Mouse (Mus musculus): ENCODE measurements around the gene Mmp2. TPM values are rescaled to one million over a fixed set of nuclear protein-coding genes. Genes with fewer than 3 reads are reported as not detected.

The Mmp2 gene
- polyA plus RNA-seq, 1 experiment from 2014 or later = 16.9 TPM

DNA sequence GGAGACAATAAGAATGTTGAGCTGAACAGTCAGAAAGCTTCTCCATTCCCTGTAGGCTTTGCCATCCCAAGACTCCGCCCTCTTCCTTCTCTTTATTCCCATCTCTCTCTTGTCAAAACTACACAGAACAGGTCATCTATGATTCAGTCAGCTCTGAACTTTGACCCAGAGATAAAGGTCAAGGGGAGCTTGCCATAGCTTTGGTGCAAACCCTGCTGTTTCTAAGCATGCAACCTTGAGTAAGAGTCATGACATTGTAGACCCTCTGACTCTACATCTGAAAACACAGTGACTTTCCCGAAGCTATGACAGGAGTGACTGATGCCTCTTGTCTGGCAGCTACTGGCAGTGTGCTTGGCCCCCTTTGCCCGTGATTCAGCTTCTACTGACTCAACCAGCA, 24.5 kb upstream of the Mmp2 start:
- no peak overlapping the region for H3K4me3 ChIP-seq (ENCODE audit: low read depth, low read length)
- 81% methylated on average over 3 of the region's 3 CpGs for WGBS

DNA sequence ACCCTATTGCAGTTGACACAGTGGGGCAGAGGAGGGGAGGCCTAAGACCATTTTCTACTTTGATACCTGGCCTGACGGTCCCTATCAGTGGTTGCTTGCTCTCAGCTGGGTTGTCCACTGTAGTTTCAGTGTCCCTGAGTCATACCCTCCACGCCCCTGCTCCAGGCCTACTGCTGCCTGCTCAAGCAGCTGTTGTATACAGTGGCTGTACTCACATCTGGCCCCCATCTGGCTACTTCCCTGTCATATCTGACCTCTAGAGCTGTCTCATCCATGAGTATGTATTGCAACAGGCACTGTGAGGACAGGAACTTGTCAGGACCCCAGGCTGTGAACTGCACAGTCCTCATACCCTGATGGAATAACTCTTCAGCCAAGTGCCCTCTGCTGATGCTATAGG, 14.3 kb upstream of the Mmp2 start:
- no peak overlapping the region for H3K4me2 ChIP-seq (ENCODE audit: low read depth, low read length)
- no peak overlapping the region for H3K9ac ChIP-seq (replicated peaks; ENCODE audit: low read depth, low read length)
- WGBS = 82% methylated on average over 2 of the region's 2 CpGs
- no peaks in the 10 kb centered on the region for H3K4me1 ChIP-seq (ENCODE audit: control insufficient read depth, insufficient read depth, low read length)
- no peaks in the 10 kb centered on the region for H3K9me3 ChIP-seq (ENCODE audit: control insufficient read depth, low read length)
- no peak overlapping the region for H3K27ac ChIP-seq (ENCODE audit: low read depth, low read length)
- no peak for ATAC-seq (ENCODE audit: low read depth)
- no peak overlapping the region for H3K4me3 ChIP-seq (ENCODE audit: low read depth, low read length)
- H3K36me3 ChIP-seq (ENCODE audit: control insufficient read depth, insufficient read depth, low read length) = no peaks in the 10 kb centered on the region
- H3K27me3 ChIP-seq (ENCODE audit: control insufficient read depth, insufficient read depth, low read length) = no peaks in the 10 kb centered on the region

More for the DNA sequence above, 24.5 kb upstream of the Mmp2 start:
- Histone ChIP-seq H3K9ac (replicated peaks; ENCODE audit: low read depth, low read length) (no peak overlapping the region), H3K9me3 (ENCODE audit: control insufficient read depth, low read length) (no peaks in the 10 kb centered on the region), H3K36me3 (ENCODE audit: control insufficient read depth, insufficient read depth, low read length) (no peaks in the 10 kb centered on the region), H3K4me1 (ENCODE audit: control insufficient read depth, insufficient read depth, low read length) (no peaks in the 10 kb centered on the region), H3K27me3 (ENCODE audit: control insufficient read depth, insufficient read depth, low read length) (no peaks in the 10 kb centered on the region), H3K27ac (ENCODE audit: low read depth, low read length) (no peak overlapping the region), H3K4me2 (ENCODE audit: low read depth, low read length) (no peak overlapping the region)
- no peak for ATAC-seq (ENCODE audit: low read depth)

GRCm38 (mm10) chr8:92815661-92816060, 11.4 kb upstream of the Mmp2 start:
- no peak overlapping the region for H3K4me2 ChIP-seq (ENCODE audit: low read depth, low read length)
- no peaks in the 10 kb centered on the region for H3K27me3 ChIP-seq (ENCODE audit: control insufficient read depth, insufficient read depth, low read length)
- no peaks in the 10 kb centered on the region for H3K4me1 ChIP-seq (ENCODE audit: control insufficient read depth, insufficient read depth, low read length)
- H3K27ac ChIP-seq (ENCODE audit: low read depth, low read length) = no peak overlapping the region
- ATAC-seq (ENCODE audit: low read depth) = no peak; the same call in 1 of the 2 replicates
- H3K9ac ChIP-seq (replicated peaks; ENCODE audit: low read depth, low read length) = no peak overlapping the region
- H3K36me3 ChIP-seq (ENCODE audit: control insufficient read depth, insufficient read depth, low read length) = no peaks in the 10 kb centered on the region
- H3K9me3 ChIP-seq (ENCODE audit: control insufficient read depth, low read length) = no peaks in the 10 kb centered on the region
- no peak overlapping the region for H3K4me3 ChIP-seq (ENCODE audit: low read depth, low read length)
- 57% methylated on average over 5 of the region's 5 CpGs for WGBS

GRCm38 (mm10) chr8:92817928-92818818, 8.9 kb upstream of the Mmp2 start:
- 22% methylated on average over 6 of the region's 6 CpGs for WGBS
- H3K4me1 ChIP-seq (ENCODE audit: control insufficient read depth, insufficient read depth, low read length) = no peaks in the 10 kb centered on the region

DNA sequence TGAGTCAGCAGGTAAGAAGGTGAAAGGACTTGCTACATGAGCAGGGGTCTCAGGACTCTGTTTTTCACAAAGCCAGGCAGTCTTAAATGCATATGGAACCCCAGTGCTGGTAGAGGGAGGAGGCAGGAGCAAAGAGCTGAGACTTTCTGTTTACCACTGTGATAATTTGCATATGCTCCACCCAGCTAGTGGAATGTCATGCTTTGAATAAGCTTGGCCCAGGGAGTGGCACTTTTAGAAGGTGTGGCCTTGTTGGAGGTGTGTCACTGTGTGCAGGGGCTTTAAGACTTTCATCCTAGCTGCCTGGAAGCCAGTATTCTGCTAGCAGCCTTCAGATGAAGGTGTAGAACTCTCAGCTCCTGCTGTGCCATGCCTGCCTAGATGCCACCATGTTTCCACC, 5.9 kb upstream of the Mmp2 start:
- Histone ChIP-seq H3K9me3 (ENCODE audit: control insufficient read depth, low read length) (no peaks in the 10 kb centered on the region), H3K4me2 (ENCODE audit: low read depth, low read length) (no peak overlapping the region), H3K27me3 (ENCODE audit: control insufficient read depth, insufficient read depth, low read length) (no peaks in the 10 kb centered on the region), H3K36me3 (ENCODE audit: control insufficient read depth, insufficient read depth, low read length) (no peaks in the 10 kb centered on the region), H3K4me3 (ENCODE audit: low read depth, low read length) (no peak overlapping the region), H3K4me1 (ENCODE audit: control insufficient read depth, insufficient read depth, low read length) (no peaks in the 10 kb centered on the region), H3K9ac (replicated peaks; ENCODE audit: low read depth, low read length) (no peak overlapping the region), H3K27ac (ENCODE audit: low read depth, low read length) (no peak overlapping the region)
- ATAC-seq (ENCODE audit: low read depth) = no peak

More at GRCm38 (mm10) chr8:92817928-92818818, 8.9 kb upstream of the Mmp2 start:
- no peaks in the 10 kb centered on the region for H3K9me3 ChIP-seq (ENCODE audit: control insufficient read depth, low read length)
- no peaks in the 10 kb centered on the region for H3K27me3 ChIP-seq (ENCODE audit: control insufficient read depth, insufficient read depth, low read length)
- H3K4me3 ChIP-seq (ENCODE audit: low read depth, low read length) = no peak overlapping the region
- ATAC-seq (ENCODE audit: low read depth) = peak; percentile 90
- no peaks in the 10 kb centered on the region for H3K36me3 ChIP-seq (ENCODE audit: control insufficient read depth, insufficient read depth, low read length)
- H3K27ac ChIP-seq (ENCODE audit: low read depth, low read length) = no peak overlapping the region
- no peak overlapping the region for H3K9ac ChIP-seq (replicated peaks; ENCODE audit: low read depth, low read length)
- H3K4me2 ChIP-seq (ENCODE audit: low read depth, low read length) = no peak overlapping the region

DNA sequence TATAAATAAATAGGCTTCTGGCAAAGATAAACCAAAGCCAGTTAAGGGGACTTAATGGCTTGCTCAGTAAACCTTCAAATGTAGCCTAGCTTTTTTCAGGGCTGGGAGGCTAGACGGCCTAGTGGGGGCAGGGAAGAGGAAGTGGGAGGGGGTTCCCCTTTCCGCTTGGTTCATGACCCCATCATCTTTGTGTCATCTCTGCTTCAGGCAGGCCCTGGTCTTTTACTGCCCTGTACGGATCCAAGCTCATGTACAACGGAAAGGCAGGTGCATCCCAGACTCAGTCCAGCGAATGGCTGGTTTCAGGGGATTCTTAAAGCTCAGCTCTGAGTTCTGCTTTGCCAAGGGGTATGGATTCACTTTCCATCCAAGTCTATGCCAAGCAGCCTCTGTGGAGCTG, 4.7 kb upstream of the Mmp2 start:
- Histone ChIP-seq H3K4me1 (ENCODE audit: control insufficient read depth, insufficient read depth, low read length) (peaks cover 5% of the 10 kb centered on the region), H3K36me3 (ENCODE audit: control insufficient read depth, insufficient read depth, low read length) (no peaks in the 10 kb centered on the region), H3K4me3 (ENCODE audit: low read depth, low read length) (no peak overlapping the region), H3K27ac (ENCODE audit: low read depth, low read length) (no peak overlapping the region), H3K4me2 (ENCODE audit: low read depth, low read length) (no peak overlapping the region), H3K27me3 (ENCODE audit: control insufficient read depth, insufficient read depth, low read length) (no peaks in the 10 kb centered on the region), H3K9me3 (ENCODE audit: control insufficient read depth, low read length) (no peaks in the 10 kb centered on the region), H3K9ac (replicated peaks; ENCODE audit: low read depth, low read length) (no peak overlapping the region)
- WGBS = 73% methylated on average over 5 of the region's 5 CpGs
- ATAC-seq (ENCODE audit: low read depth) = no peak

DNA sequence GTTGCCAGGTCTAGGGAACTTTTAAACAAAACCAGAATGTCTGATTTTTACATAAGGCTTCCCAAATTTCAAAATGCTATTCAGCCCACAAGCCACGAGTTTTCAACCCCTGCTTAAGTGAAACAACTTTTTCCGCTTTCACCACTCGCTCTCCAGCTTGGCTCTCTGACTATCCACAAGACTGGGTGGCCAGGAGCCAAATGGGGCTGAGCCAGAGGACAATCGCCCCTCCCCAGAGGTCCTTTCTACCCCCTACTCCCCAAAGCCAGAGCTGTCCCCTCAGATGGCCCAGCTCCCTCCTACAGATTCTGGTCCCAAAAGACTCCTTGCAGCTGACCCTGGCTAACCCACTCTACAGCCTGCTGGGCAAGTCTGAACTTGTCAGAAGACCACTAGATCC, 1.1 kb upstream of the Mmp2 start:
- no peak for ATAC-seq (ENCODE audit: low read depth)
- no peak overlapping the region for H3K27ac ChIP-seq (ENCODE audit: low read depth, low read length)
- WGBS = 73% methylated on average over 4 of the region's 4 CpGs
- H3K9ac ChIP-seq (replicated peaks; ENCODE audit: low read depth, low read length) = no peak overlapping the region
- H3K4me3 ChIP-seq (ENCODE audit: low read depth, low read length) = no peak overlapping the region
- no peak overlapping the region for H3K4me2 ChIP-seq (ENCODE audit: low read depth, low read length)
- H3K36me3 ChIP-seq (ENCODE audit: control insufficient read depth, insufficient read depth, low read length) = no peaks in the 10 kb centered on the region
- no peaks in the 10 kb centered on the region for H3K9me3 ChIP-seq (ENCODE audit: control insufficient read depth, low read length)
- H3K27me3 ChIP-seq (ENCODE audit: control insufficient read depth, insufficient read depth, low read length) = no peaks in the 10 kb centered on the region
- peaks cover 14% of the 10 kb centered on the region for H3K4me1 ChIP-seq (ENCODE audit: control insufficient read depth, insufficient read depth, low read length)

DNA sequence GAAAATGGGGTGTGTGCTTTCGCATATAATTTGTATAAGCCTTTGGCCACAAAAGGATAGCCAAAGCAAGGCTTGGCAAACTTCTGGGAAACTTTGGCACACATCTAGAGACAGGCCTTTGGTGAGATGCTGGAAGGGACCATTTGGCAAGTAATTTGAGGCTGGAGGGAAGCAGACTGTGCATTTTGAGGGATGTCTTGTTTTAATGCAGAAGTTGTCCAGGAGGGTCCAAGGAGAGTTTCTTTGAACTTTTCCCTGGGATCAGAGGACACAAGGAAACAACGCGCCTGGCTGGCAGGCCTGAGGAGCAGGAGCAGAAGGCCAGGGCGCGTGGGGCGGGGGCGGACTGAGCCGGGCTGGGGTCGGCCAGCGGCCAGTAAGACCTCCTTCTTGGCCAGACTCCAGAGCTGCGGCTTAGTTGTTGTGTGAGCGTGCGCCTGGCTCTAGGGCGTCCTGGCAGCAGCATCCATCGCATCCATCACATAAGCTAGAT, 1.2 kb downstream of the Mmp2 start:
- peak; percentile 69; the same call in 1 of the 2 replicates for ATAC-seq (ENCODE audit: low read depth)

DNA sequence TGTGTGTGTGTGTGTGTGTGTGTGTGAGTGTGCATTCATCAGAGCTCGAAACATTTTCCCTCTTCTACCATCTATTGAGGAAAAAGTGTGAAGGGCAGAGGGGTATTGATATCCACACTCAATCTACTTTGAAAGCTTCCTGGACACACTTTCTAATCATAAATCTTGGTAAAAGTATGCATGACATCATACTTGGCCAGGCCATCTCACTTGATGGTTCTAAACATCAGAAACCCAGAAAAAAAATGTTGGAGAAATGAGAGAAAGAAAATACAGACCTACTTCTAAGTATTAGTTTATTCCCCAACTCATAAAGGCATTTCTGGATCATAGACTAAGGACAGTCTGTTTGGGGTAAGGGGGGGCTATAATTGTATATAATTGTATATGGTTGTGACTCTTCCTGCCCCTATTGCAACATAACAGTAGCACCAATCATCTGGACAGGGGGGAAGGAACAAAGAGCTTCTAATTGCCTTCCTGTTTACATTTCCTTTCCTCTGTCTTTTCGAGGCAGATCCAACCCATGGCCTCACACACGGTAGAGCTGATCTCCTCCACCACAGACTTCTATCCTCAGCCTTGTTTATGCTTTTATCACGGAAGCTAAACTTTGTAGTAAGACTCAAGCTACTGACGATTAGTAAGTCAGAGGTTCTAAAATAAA, 7.1 kb downstream of the Mmp2 start:
- H3K9me3 ChIP-seq (ENCODE audit: control insufficient read depth, low read length) = no peaks in the 10 kb centered on the region
- no peak overlapping the region for H3K9ac ChIP-seq (replicated peaks; ENCODE audit: low read depth, low read length)
- ATAC-seq (ENCODE audit: low read depth) = no peak
- H3K27ac ChIP-seq (ENCODE audit: low read depth, low read length) = no peak overlapping the region
- WGBS = 70% methylated on average over 5 of the region's 5 CpGs
- no peaks in the 10 kb centered on the region for H3K27me3 ChIP-seq (ENCODE audit: control insufficient read depth, insufficient read depth, low read length)
- no peak overlapping the region for H3K4me3 ChIP-seq (ENCODE audit: low read depth, low read length)
- H3K4me2 ChIP-seq (ENCODE audit: low read depth, low read length) = no peak overlapping the region
- no peaks in the 10 kb centered on the region for H3K36me3 ChIP-seq (ENCODE audit: control insufficient read depth, insufficient read depth, low read length)
- no peaks in the 10 kb centered on the region for H3K4me1 ChIP-seq (ENCODE audit: control insufficient read depth, insufficient read depth, low read length)

More for the DNA sequence above, 1.2 kb downstream of the Mmp2 start:
- Histone ChIP-seq H3K9ac (replicated peaks; ENCODE audit: low read depth, low read length) (no peak overlapping the region), H3K4me3 (ENCODE audit: low read depth, low read length) (peak overlapping the region; percentile 41; the same call in 1 of the 2 replicates), H3K36me3 (ENCODE audit: control insufficient read depth, insufficient read depth, low read length) (no peaks in the 10 kb centered on the region), H3K4me2 (ENCODE audit: low read depth, low read length) (peak overlapping the region; percentile 62), H3K27me3 (ENCODE audit: control insufficient read depth, insufficient read depth, low read length) (no peaks in the 10 kb centered on the region), H3K27ac (ENCODE audit: low read depth, low read length) (no peak overlapping the region), H3K9me3 (ENCODE audit: control insufficient read depth, low read length) (no peaks in the 10 kb centered on the region), H3K4me1 (ENCODE audit: control insufficient read depth, insufficient read depth, low read length) (peaks cover 14% of the 10 kb centered on the region)
- 45% methylated on average over 15 of the region's 15 CpGs for WGBS
